Mouse (Mus musculus) myocyte (in vitro differentiated cells): ENCODE measurements at regions not wholly inside any gene's neighbourhood (a gene's known extent, or its start where the extent isn't known, plus 50 kb on each side); places are given as distances from the start of the nearest gene placed in this dataset.

Experiments
- H3K27me3 ChIP-seq: one replicate; pipeline ENCODE4 v1.6.1; 2011; ENCODE audit not compliant: control insufficient read depth, insufficient read depth, insufficient read length
- H3K36me3 ChIP-seq: one replicate; pipeline ENCODE4 v1.6.1; 2011; ENCODE audit not compliant: control insufficient read depth, insufficient read depth
- H3K4me2 ChIP-seq: one replicate; pipeline ENCODE4 v1.6.1; 2011; ENCODE audit warnings: low read depth, control low read depth
- H3K4me3 ChIP-seq: one replicate; pipeline ENCODE4 v1.5.1; 2011; ENCODE audit warnings: mild to moderate bottlenecking, control low read depth, moderate library complexity
- H3K79me2 ChIP-seq: one replicate; pipeline ENCODE4 v1.6.1; 2011; ENCODE audit not compliant: control insufficient read depth, insufficient read depth
- H3ac ChIP-seq: one replicate; pipeline ENCODE4 v1.6.1; 2011; ENCODE audit not compliant: control insufficient read depth, insufficient read length
- CEBPB ChIP-seq: IDR thresholded peaks from 2 replicates; pipeline ENCODE4 v1.6.1; 2011; ENCODE audit warnings: mild to moderate bottlenecking, moderate library complexity; ENCODE audit not compliant: poor library complexity, insufficient read depth, severe bottlenecking
- E2F4 ChIP-seq: IDR thresholded peaks from one replicate; pipeline ENCODE4 v1.6.1; 2011; ENCODE audit warnings: mild to moderate bottlenecking, control low read depth, moderate library complexity; ENCODE audit not compliant: insufficient read depth
- MAX ChIP-seq: IDR thresholded peaks from one replicate; pipeline ENCODE4 v1.6.1; 2011; ENCODE audit warnings: low read depth, mild to moderate bottlenecking, control low read depth
- MYOD1 ChIP-seq, 3 experiments: IDR thresholded peaks; one replicate each; pipeline ENCODE4 v1.6.1; 2011; ENCODE audit warnings: control low read depth in 2 of 3, low read depth in 2 of 3, mild to moderate bottlenecking in 2 of 3, moderate library complexity in 1 of 3; ENCODE audit not compliant: insufficient read length in 2 of 3, control insufficient read depth in 1 of 3
- MYOG ChIP-seq, 3 experiments: IDR thresholded peaks; one replicate each; pipeline ENCODE4 v1.6.1; 2011; ENCODE audit warnings: control low read depth in 2 of 3, low read depth in 2 of 3, mild to moderate bottlenecking in 2 of 3; ENCODE audit not compliant: insufficient read length in 2 of 3, control insufficient read depth in 1 of 3, insufficient read depth in 1 of 3
- POLR2A ChIP-seq: IDR thresholded peaks from one replicate; pipeline ENCODE4 v1.6.1; 2011; ENCODE audit warnings: low read depth, mild to moderate bottlenecking, control low read depth, moderate library complexity; ENCODE audit not compliant: insufficient read length
- POLR2AphosphoS2 ChIP-seq: IDR thresholded peaks from one replicate; pipeline ENCODE4 v1.6.1; 2011; ENCODE audit warnings: low read depth, control low read depth; ENCODE audit not compliant: insufficient read length
- REST ChIP-seq: IDR thresholded peaks from one replicate; pipeline ENCODE4 v1.6.1; 2011; ENCODE audit warnings: mild to moderate bottlenecking, control low read depth, moderate library complexity; ENCODE audit not compliant: insufficient read depth, insufficient read length
- SRF ChIP-seq: IDR thresholded peaks from one replicate; pipeline ENCODE4 v1.6.1; 2011; ENCODE audit warnings: low read depth; ENCODE audit not compliant: control insufficient read depth, insufficient read length
- TCF12 ChIP-seq: IDR thresholded peaks from one replicate; pipeline ENCODE4 v1.6.1; 2011; ENCODE audit warnings: mild to moderate bottlenecking, control low read depth; ENCODE audit not compliant: poor library complexity, insufficient read depth, severe bottlenecking
- TCF3 ChIP-seq: IDR thresholded peaks from one replicate; pipeline ENCODE4 v1.6.1; 2011; ENCODE audit warnings: low read depth, control low read depth; ENCODE audit not compliant: insufficient read length
- USF1 ChIP-seq: IDR thresholded peaks from one replicate; pipeline ENCODE4 v1.6.1; 2011; ENCODE audit warnings: low read depth, mild to moderate bottlenecking, control low read depth, moderate library complexity

- no peaks in the 10 kb centered on the region for H3K79me2 ChIP-seq
- no peaks in the 10 kb centered on the region for H3K36me3 ChIP-seq
- H3K4me3 ChIP-seq, result no peak overlapping the region
- TF ChIP-seq POLR2A (no peak), TCF12 (no peak), MAX (no peak), SRF (no peak), REST (no peak), TCF3 (no peak), CEBPB (no peak), MYOG (IDR thresholded peaks at IDR 0.05; ENCODE audit: control insufficient read depth in 1 of 3, insufficient read depth in 1 of 3, insufficient read length in 2 of 3, low read depth in 2 of 3) (no peak), USF1 (no peak), MYOD1 (IDR thresholded peaks at IDR 0.05; ENCODE audit: control insufficient read depth in 1 of 3, insufficient read length in 2 of 3, low read depth in 2 of 3) (no peak), POLR2AphosphoS2 (no peak), E2F4 (no peak)
- no peak overlapping the region for H3ac ChIP-seq
- no peaks in the 10 kb centered on the region for H3K27me3 ChIP-seq
- peak overlapping the region; percentile 73 for H3K4me2 ChIP-seq
These were observed 62.2 kb upstream of the Kcna4 start for GRCm38 (mm10) chr2:107228287-107228686.

- Histone ChIP-seq H3ac (no peak overlapping the region), H3K4me2 (no peak overlapping the region), H3K27me3 (no peaks in the 10 kb centered on the region), H3K4me3 (no peak overlapping the region), H3K36me3 (no peaks in the 10 kb centered on the region), H3K79me2 (no peaks in the 10 kb centered on the region)
- TF ChIP-seq SRF (no peak), MYOD1 (IDR thresholded peaks at IDR 0.05; ENCODE audit: control insufficient read depth in 1 of 3, insufficient read length in 2 of 3, low read depth in 2 of 3) (no peak), TCF3 (no peak), POLR2AphosphoS2 (no peak), POLR2A (no peak), CEBPB (no peak), REST (no peak), TCF12 (no peak), MYOG (IDR thresholded peaks at IDR 0.05; ENCODE audit: control insufficient read depth in 1 of 3, insufficient read depth in 1 of 3, insufficient read length in 2 of 3, low read depth in 2 of 3) (no peak), USF1 (no peak), E2F4 (no peak), MAX (no peak)
These were observed 58.8 kb upstream of the Kcna4 start for GRCm38 (mm10) chr2:107231680-107232079.

GRCm38 (mm10) chr2:107232885-107233284 is 57.6 kb upstream of the Kcna4 start:
- Histone ChIP-seq H3ac (no peak overlapping the region), H3K27me3 (no peaks in the 10 kb centered on the region), H3K79me2 (no peaks in the 10 kb centered on the region), H3K36me3 (no peaks in the 10 kb centered on the region), H3K4me2 (peak overlapping the region; percentile 2), H3K4me3 (no peak overlapping the region)
- TF ChIP-seq E2F4 (no peak), MAX (no peak), CEBPB (no peak), TCF12 (no peak), POLR2A (no peak), MYOD1 (IDR thresholded peaks at IDR 0.05; ENCODE audit: control insufficient read depth in 1 of 3, insufficient read length in 2 of 3, low read depth in 2 of 3) (no peak), REST (no peak), TCF3 (no peak), SRF (no peak), USF1 (no peak), MYOG (IDR thresholded peaks at IDR 0.05; ENCODE audit: control insufficient read depth in 1 of 3, insufficient read depth in 1 of 3, insufficient read length in 2 of 3, low read depth in 2 of 3) (no peak), POLR2AphosphoS2 (no peak)
